Mouse (Mus musculus): ENCODE results near the gene Cc2d1b. TPM values are rescaled to one million over a fixed set of nuclear protein-coding genes. Genes with fewer than 3 reads are reported as not detected.

Gene Cc2d1b
- polyA plus RNA-seq, 2 experiments: 28.9 to 53.4 TPM

DNA sequence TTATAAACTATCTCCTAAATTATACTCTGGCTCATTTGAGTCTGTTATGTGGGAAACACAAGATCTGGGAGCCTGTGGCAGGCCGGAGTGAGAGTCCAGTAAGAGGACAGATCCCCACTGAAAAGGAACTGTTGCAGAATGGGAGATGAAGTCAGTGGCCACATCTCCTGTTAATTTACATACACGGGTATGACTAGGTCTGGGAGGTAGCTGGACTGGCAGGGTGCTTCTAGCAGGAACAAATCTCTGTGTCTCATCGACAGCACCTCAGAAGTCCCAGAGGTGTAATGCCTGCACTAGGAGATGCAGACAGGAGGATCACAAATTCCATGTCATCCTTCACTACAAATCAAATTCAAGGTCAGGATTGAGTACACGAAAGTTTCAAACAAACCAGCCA, 1.2 kb upstream of the Cc2d1b start:
- peak overlapping the region; percentile 87; the same call in 1 of the 2 replicates for H3K9ac ChIP-seq (ENCODE audit: low read depth, low read length, severe bottlenecking)
- H3K27me3 ChIP-seq (ENCODE audit: control insufficient read depth, insufficient read depth, low read length): no peaks in the 10 kb centered on the region
- H3K4me1 ChIP-seq (ENCODE audit: control insufficient read depth, insufficient read depth, low read length): peaks cover 12% of the 10 kb centered on the region
- 0 out of 2 replicates have a peak, but pooled peaks cover 2% of the 10 kb centered on the region for H3K36me3 ChIP-seq (ENCODE audit: control insufficient read depth, insufficient read depth, low read length)
- H3K4me2 ChIP-seq (replicated peaks; ENCODE audit: low read depth, low read length, severe bottlenecking): peak overlapping the region; percentile 83
- H3K4me3 ChIP-seq (replicated peaks; ENCODE audit: low read length): peak overlapping the region; percentile 74; the same call in 1 of the 2 replicates
- DNase-seq (ENCODE audit: low spot score) (no peak), ATAC-seq (ENCODE audit: low FRiP score, low read depth) (no peak)
- WGBS: 65% methylated on average over 4 of the region's 4 CpGs
- no peak for TF ChIP-seq POLR2A (IDR thresholded peaks at IDR 0.05; ENCODE audit: borderline replicate concordance, extremely low read depth, insufficient read depth, insufficient read length)
- H3K27ac ChIP-seq (replicated peaks; ENCODE audit: low read depth, low read length): peak overlapping the region; percentile 92; the same call in 1 of the 2 replicates
- no peaks in the 10 kb centered on the region for H3K9me3 ChIP-seq (ENCODE audit: control insufficient read depth, low read length)

DNA sequence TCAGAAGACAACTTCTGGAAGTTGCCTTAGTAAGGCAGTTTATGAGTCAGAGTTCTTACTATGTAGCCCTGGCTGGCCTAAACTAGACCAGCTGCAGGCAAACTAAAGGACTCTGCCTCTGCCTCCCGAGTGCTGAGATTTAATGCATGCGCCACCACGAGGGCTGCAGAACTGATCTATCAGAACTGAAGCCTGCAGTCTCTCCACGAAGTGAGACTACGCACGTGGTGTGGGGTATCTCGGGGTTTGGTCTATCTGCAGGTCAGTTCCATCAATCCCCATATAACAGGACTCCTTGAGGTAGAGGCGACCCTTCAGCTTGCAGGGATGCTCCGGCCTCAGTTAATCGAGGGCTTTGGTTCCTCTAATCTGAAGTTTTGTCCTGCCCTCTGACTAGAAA, 575 bp upstream of the Cc2d1b start:
- H3K27ac ChIP-seq (replicated peaks; ENCODE audit: low read depth, low read length): peak overlapping the region; percentile 92
- no peaks in the 10 kb centered on the region for H3K27me3 ChIP-seq (ENCODE audit: control insufficient read depth, insufficient read depth, low read length)
- H3K4me1 ChIP-seq (ENCODE audit: control insufficient read depth, insufficient read depth, low read length): peaks cover 12% of the 10 kb centered on the region
- H3K9me3 ChIP-seq (ENCODE audit: control insufficient read depth, low read length): no peaks in the 10 kb centered on the region
- peak overlapping the region; percentile 83 for H3K4me2 ChIP-seq (replicated peaks; ENCODE audit: low read depth, low read length, severe bottlenecking)
- peak overlapping the region; percentile 74 for H3K4me3 ChIP-seq (replicated peaks; ENCODE audit: low read length)
- ATAC-seq (ENCODE audit: low FRiP score, low read depth): peak; percentile 16
- WGBS: 0% methylated on average over 10 of the region's 10 CpGs
- no peak for TF ChIP-seq POLR2A (IDR thresholded peaks at IDR 0.05; ENCODE audit: borderline replicate concordance, extremely low read depth, insufficient read depth, insufficient read length)
- H3K36me3 ChIP-seq (ENCODE audit: control insufficient read depth, insufficient read depth, low read length): peaks cover 6% of the 10 kb centered on the region
- H3K9ac ChIP-seq (ENCODE audit: low read depth, low read length, severe bottlenecking): peak overlapping the region; percentile 87
- peak; percentile 31 for DNase-seq (ENCODE audit: low spot score)

DNA sequence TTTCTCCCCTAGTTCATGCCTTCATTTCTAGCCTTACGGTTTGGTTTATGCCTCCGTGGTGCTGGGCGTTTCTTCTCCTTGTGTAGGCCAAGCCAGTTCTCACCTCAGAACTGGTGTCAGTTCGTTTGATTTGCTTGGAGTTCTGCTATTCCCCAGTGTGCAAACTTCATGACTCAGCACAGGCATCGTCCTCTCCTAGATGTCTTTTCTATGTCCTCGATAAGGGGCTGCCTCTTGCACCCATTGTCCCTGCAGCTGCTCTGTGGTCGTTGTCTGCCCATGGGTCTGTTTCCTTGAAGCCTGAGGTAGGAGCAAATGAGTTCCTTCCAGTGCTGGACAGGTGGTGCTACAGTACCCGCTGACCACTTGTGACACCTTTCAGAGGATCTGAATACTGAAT, 796 bp downstream of the Cc2d1b start:
- peak overlapping the region; percentile 87 for H3K9ac ChIP-seq (ENCODE audit: low read depth, low read length, severe bottlenecking)
- DNase-seq (ENCODE audit: low spot score) (no peak), ATAC-seq (ENCODE audit: low FRiP score, low read depth) (no peak)
- H3K4me3 ChIP-seq (replicated peaks; ENCODE audit: low read length): peak overlapping the region; percentile 74
- no peaks in the 10 kb centered on the region for H3K9me3 ChIP-seq (ENCODE audit: control insufficient read depth, low read length)
- 16% methylated on average over 8 of the region's 8 CpGs for WGBS
- TF ChIP-seq POLR2A (IDR thresholded peaks at IDR 0.05; ENCODE audit: borderline replicate concordance, extremely low read depth, insufficient read depth, insufficient read length): no peak
- H3K27me3 ChIP-seq (ENCODE audit: control insufficient read depth, insufficient read depth, low read length): no peaks in the 10 kb centered on the region
- peaks cover 12% of the 10 kb centered on the region for H3K4me1 ChIP-seq (ENCODE audit: control insufficient read depth, insufficient read depth, low read length)
- peak overlapping the region; percentile 92 for H3K27ac ChIP-seq (replicated peaks; ENCODE audit: low read depth, low read length)
- peaks cover 20% of the 10 kb centered on the region for H3K36me3 ChIP-seq (ENCODE audit: control insufficient read depth, insufficient read depth, low read length)
- peak overlapping the region; percentile 83 for H3K4me2 ChIP-seq (replicated peaks; ENCODE audit: low read depth, low read length, severe bottlenecking)

DNA sequence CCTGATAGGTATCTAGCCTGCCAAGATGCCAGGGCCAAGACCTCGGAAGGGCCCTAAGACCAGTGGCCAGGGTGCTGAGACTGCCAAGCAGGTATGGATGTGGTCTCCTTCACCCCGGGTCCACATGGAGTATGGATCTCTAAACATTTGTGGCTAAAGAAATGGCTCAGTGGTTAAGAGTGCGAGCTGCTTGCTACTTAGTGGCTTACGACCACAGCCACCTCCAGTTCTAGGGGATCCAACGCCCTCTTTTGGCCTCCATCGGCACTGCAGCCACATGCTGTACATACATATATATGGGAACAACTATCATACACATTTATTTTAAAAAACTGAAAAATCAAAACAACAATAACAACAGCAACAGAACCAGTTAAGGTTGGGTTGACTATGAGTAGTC, 1.8 kb downstream of the Cc2d1b start:
- Histone ChIP-seq H3K9ac (ENCODE audit: low read depth, low read length, severe bottlenecking) (no peak overlapping the region), H3K9me3 (ENCODE audit: control insufficient read depth, low read length) (no peaks in the 10 kb centered on the region), H3K27ac (replicated peaks; ENCODE audit: low read depth, low read length) (no peak overlapping the region), H3K4me3 (replicated peaks; ENCODE audit: low read length) (no peak overlapping the region), H3K36me3 (ENCODE audit: control insufficient read depth, insufficient read depth, low read length) (peaks cover 27% of the 10 kb centered on the region), H3K4me2 (replicated peaks; ENCODE audit: low read depth, low read length, severe bottlenecking) (no peak overlapping the region), H3K4me1 (ENCODE audit: control insufficient read depth, insufficient read depth, low read length) (peaks cover 12% of the 10 kb centered on the region), H3K27me3 (ENCODE audit: control insufficient read depth, insufficient read depth, low read length) (no peaks in the 10 kb centered on the region)
- no peak for DNase-seq (ENCODE audit: low spot score)
- no peak for TF ChIP-seq POLR2A (IDR thresholded peaks at IDR 0.05; ENCODE audit: borderline replicate concordance, extremely low read depth, insufficient read depth, insufficient read length)
- ATAC-seq (ENCODE audit: low FRiP score, low read depth): no peak
- 95% methylated on average over 6 of the region's 6 CpGs for WGBS

DNA sequence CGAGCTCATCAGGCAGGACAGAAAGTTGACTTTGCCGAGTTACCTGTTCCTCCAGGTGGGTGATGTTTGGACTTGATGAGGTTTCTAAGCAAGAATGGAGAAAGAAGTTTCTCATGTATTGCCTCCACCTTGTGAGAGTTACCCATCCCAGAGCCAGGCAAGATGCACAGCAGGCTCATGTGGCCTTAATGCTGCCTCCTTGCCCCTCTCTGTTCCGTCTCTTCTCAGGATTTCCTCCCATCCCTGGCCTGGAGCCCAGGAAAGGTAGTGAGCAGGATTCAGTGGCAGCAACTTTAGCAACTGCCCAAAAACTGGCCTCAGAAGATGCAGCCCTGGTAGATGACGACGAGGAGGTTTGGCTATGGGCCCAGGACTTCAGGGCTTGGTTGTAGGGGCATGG, 7.3 kb downstream of the Cc2d1b start:
- H3K36me3 ChIP-seq (ENCODE audit: control insufficient read depth, insufficient read depth, low read length): peaks cover 81% of the 10 kb centered on the region
- no peaks in the 10 kb centered on the region for H3K9me3 ChIP-seq (ENCODE audit: control insufficient read depth, low read length)
- no peak for DNase-seq (ENCODE audit: low spot score)
- H3K4me3 ChIP-seq (replicated peaks; ENCODE audit: low read length): no peak overlapping the region
- H3K4me2 ChIP-seq (replicated peaks; ENCODE audit: low read depth, low read length, severe bottlenecking): no peak overlapping the region
- H3K9ac ChIP-seq (ENCODE audit: low read depth, low read length, severe bottlenecking): no peak overlapping the region
- TF ChIP-seq POLR2A (IDR thresholded peaks at IDR 0.05; ENCODE audit: borderline replicate concordance, extremely low read depth, insufficient read depth, insufficient read length): no peak
- H3K4me1 ChIP-seq (ENCODE audit: control insufficient read depth, insufficient read depth, low read length): no peaks in the 10 kb centered on the region
- 85% methylated on average over 5 of the region's 5 CpGs for WGBS
- H3K27me3 ChIP-seq (ENCODE audit: control insufficient read depth, insufficient read depth, low read length): no peaks in the 10 kb centered on the region
- no peak for ATAC-seq (ENCODE audit: low FRiP score, low read depth)
- no peak overlapping the region for H3K27ac ChIP-seq (replicated peaks; ENCODE audit: low read depth, low read length)
